Mouse (Mus musculus): ENCODE measurements around the gene Olfr876. TPM values are rescaled to one million over a fixed set of nuclear protein-coding genes. Genes with fewer than 3 reads are reported as not detected.

Olfr876 gene
- total and polyA plus RNA-seq, 3 experiments = 0.11 TPM; not detected in 2

DNA sequence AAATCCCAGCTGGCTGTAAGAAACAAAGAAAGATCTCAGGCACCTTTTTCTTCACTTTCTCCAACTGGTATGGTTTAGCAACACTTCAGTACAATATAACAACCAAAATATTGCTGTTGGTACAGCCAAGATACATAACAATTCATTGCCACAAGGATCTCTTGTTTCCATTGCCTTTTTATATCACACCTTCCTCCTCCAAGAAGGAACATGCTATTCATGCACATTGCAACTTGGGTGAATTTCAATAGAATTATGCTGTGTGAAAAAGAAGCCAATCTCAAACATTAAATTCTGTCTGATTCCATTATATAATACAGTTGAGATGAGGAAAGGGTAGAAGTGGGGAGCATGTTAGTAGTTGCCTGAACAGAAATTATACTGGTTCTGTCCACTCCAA is 27.1 kb downstream of the Olfr876 start:
- no peaks in the 10 kb centered on the region for H3K9me3 ChIP-seq (replicated peaks)
- no peaks in the 10 kb centered on the region for H3K27me3 ChIP-seq (ENCODE audit: insufficient read depth, low read length)
- TF ChIP-seq GATA2 (IDR thresholded peaks at IDR 0.05; ENCODE audit: borderline replicate concordance, low read depth, low read length) = no peak
- TF ChIP-seq GATA1 (IDR thresholded peaks at IDR 0.05; ENCODE audit: borderline replicate concordance, low read length) = no peak
- no peak for TF ChIP-seq TAL1 (conservative IDR thresholded peaks at IDR 0.05; ENCODE audit: low read depth, low read length)
- TF ChIP-seq CTCF (IDR thresholded peaks at IDR 0.05; ENCODE audit: low read depth, low read length) = no peak
- no peak for TF ChIP-seq POLR2AphosphoS5 (IDR thresholded peaks at IDR 0.05; ENCODE audit: insufficient replicate concordance, low read depth, low read length)
- no peaks in the 10 kb centered on the region for H3K36me3 ChIP-seq (replicated peaks)
- no peaks in the 10 kb centered on the region for H3K4me1 ChIP-seq (ENCODE audit: insufficient read depth, low read depth, low read length)
- ATAC-seq (ENCODE audit: extremely low read depth, insufficient number of reproducible peaks, low FRiP score, poor library complexity, severe bottlenecking) (no peak), DNase-seq (ENCODE audit: low spot score) (no peak)
- no peak overlapping the region for H3K4me3 ChIP-seq (ENCODE audit: low read depth, low read length)

DNA sequence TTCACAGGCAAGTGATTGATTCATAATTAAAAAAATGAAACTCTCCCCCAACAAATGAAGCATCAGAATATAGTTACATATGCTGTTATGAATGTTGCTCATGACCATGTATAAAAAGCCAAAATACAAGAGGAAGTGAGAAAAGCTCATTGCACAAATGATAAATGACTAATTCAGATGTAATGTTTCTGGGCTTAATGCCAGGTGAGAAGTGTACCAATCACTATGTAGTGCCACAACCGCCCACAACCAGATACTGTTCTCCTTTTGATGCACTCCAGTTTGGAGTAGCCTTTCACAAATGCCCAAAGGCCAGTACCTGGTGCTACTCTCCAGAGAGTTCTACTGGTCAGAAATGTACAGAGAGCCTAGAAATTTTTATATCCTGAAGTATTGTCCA is 30.5 kb downstream of the Olfr876 start:
- Histone ChIP-seq H3K4me1 (ENCODE audit: insufficient read depth, low read depth, low read length) (no peaks in the 10 kb centered on the region), H3K36me3 (replicated peaks) (no peaks in the 10 kb centered on the region), H3K9me3 (replicated peaks) (no peaks in the 10 kb centered on the region), H3K27me3 (ENCODE audit: insufficient read depth, low read length) (no peaks in the 10 kb centered on the region), H3K4me3 (ENCODE audit: low read depth, low read length) (no peak overlapping the region)
- TF ChIP-seq CTCF (IDR thresholded peaks at IDR 0.05; ENCODE audit: low read depth, low read length) = no peak
- TF ChIP-seq TAL1 (conservative IDR thresholded peaks at IDR 0.05; ENCODE audit: low read depth, low read length) = no peak
- TF ChIP-seq POLR2AphosphoS5 (IDR thresholded peaks at IDR 0.05; ENCODE audit: insufficient replicate concordance, low read depth, low read length) = no peak
- no peak for TF ChIP-seq GATA2 (IDR thresholded peaks at IDR 0.05; ENCODE audit: borderline replicate concordance, low read depth, low read length)
- TF ChIP-seq GATA1 (IDR thresholded peaks at IDR 0.05; ENCODE audit: borderline replicate concordance, low read length) = no peak
- no peak for DNase-seq (ENCODE audit: low spot score)
- ATAC-seq (ENCODE audit: extremely low read depth, insufficient number of reproducible peaks, low FRiP score, poor library complexity, severe bottlenecking) = no peak

DNA sequence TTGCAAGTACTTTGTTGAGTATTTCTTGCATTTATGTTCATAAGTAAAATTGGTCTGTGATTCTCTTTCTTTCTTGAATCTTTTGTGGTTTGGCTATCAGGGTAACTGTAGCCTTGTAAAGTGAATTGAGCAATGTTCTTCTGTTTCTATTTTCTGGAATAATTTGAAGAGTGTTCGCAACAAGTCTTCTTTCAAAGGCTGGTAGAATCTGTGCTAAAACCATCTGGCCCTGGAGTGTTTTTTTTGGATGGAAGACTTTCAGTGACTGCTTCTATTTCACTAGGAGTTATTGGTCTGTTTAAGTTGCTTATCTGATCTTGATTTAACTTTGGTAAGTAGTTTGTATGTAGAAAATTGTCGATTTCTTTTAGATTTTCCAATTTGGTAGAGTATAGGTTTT is 46.4 kb downstream of the Olfr876 start:
- no peak overlapping the region for H3K4me3 ChIP-seq (ENCODE audit: low read depth, low read length)
- TF ChIP-seq TAL1 (conservative IDR thresholded peaks at IDR 0.05; ENCODE audit: low read depth, low read length) (no peak), POLR2AphosphoS5 (IDR thresholded peaks at IDR 0.05; ENCODE audit: insufficient replicate concordance, low read depth, low read length) (no peak), GATA1 (IDR thresholded peaks at IDR 0.05; ENCODE audit: borderline replicate concordance, low read length) (no peak), GATA2 (IDR thresholded peaks at IDR 0.05; ENCODE audit: borderline replicate concordance, low read depth, low read length) (no peak), CTCF (IDR thresholded peaks at IDR 0.05; ENCODE audit: low read depth, low read length) (no peak)
- ATAC-seq (ENCODE audit: extremely low read depth, insufficient number of reproducible peaks, low FRiP score, poor library complexity, severe bottlenecking) (no peak), DNase-seq (ENCODE audit: low spot score) (no peak)
- no peaks in the 10 kb centered on the region for H3K9me3 ChIP-seq (replicated peaks)
- H3K4me1 ChIP-seq (ENCODE audit: insufficient read depth, low read depth, low read length) = no peaks in the 10 kb centered on the region
- no peaks in the 10 kb centered on the region for H3K27me3 ChIP-seq (ENCODE audit: insufficient read depth, low read length)
- H3K36me3 ChIP-seq (replicated peaks) = no peaks in the 10 kb centered on the region

DNA sequence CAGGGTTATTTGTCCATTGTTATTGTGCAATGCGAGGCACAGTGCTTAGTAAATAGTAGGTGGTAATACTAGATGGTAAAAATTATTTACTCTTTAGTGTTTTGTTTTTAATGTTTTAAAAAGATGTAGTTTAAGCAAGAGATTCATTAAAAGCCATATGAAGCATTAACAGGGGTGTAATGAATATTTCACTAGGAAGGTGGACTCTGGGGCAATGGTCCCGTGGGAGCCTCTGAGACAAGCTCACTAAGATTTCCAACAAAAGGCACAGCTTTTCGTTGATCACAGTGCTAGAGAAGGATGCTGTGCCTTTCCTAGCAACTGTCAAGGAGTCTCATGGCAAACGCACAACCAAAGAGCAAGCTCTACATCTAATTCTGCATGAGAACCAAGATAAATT is 51.1 kb downstream of the Olfr876 start, which contains the start of gene Olfr877:
Olfr877 (plus strand) TSS at position 301 of the 400 bp plus-strand sequence.
- TF ChIP-seq TAL1 (conservative IDR thresholded peaks at IDR 0.05; ENCODE audit: low read depth, low read length) = no peak
- no peak for TF ChIP-seq CTCF (IDR thresholded peaks at IDR 0.05; ENCODE audit: low read depth, low read length)
- no peak for TF ChIP-seq GATA1 (IDR thresholded peaks at IDR 0.05; ENCODE audit: borderline replicate concordance, low read length)
- no peak for TF ChIP-seq POLR2AphosphoS5 (IDR thresholded peaks at IDR 0.05; ENCODE audit: insufficient replicate concordance, low read depth, low read length)
- TF ChIP-seq GATA2 (IDR thresholded peaks at IDR 0.05; ENCODE audit: borderline replicate concordance, low read depth, low read length) = no peak
- H3K27me3 ChIP-seq (ENCODE audit: insufficient read depth, low read length) = no peaks in the 10 kb centered on the region
- H3K4me3 ChIP-seq (ENCODE audit: low read depth, low read length) = no peak within 1 kb of the TSS
- H3K9me3 ChIP-seq (replicated peaks) = no peaks in the 10 kb centered on the region
- H3K4me1 ChIP-seq (ENCODE audit: insufficient read depth, low read depth, low read length) = no peaks in the 10 kb centered on the region
- no peaks in the 10 kb centered on the region for H3K36me3 ChIP-seq (replicated peaks)
- ATAC-seq (ENCODE audit: extremely low read depth, insufficient number of reproducible peaks, low FRiP score, poor library complexity, severe bottlenecking) (no peak), DNase-seq (ENCODE audit: low spot score) (no peak)

Other genes with a start within 250 kb of the Olfr876 start
- gene Siae, start 247.3 kb upstream of the Olfr876 start, total RNA-seq (2014; fragmentation: Nextera tagmentation) = 98.8 and 107 TPM in 2 replicates
- gene Siae, start 247.3 kb upstream of the Olfr876 start, total RNA-seq (2017) = 41.7 and 44.5 TPM in 2 replicates
- 1.3 and 1.9 TPM in 2 replicates for gene Siae, start 247.3 kb upstream of the Olfr876 start, polyA plus RNA-seq (2012)
- 12.4 and 21.1 TPM in 2 replicates for gene Spa17, start 189.3 kb upstream of the Olfr876 start, total RNA-seq (2014; fragmentation: Nextera tagmentation)
- 12.1 and 13.0 TPM in 2 replicates for gene Spa17, start 189.3 kb upstream of the Olfr876 start, total RNA-seq (2017)
- 1.7 and 1.8 TPM in 2 replicates for gene Spa17, start 189.3 kb upstream of the Olfr876 start, polyA plus RNA-seq (2012)
- 110 and 123 TPM in 2 replicates for gene Tbrg1, start 145.7 kb upstream of the Olfr876 start, total RNA-seq (2014; fragmentation: Nextera tagmentation)
- 122 and 157 TPM in 2 replicates for gene Tbrg1, start 145.7 kb upstream of the Olfr876 start, total RNA-seq (2017)
- gene Tbrg1, start 145.7 kb upstream of the Olfr876 start, polyA plus RNA-seq (2012) = 71.7 and 82.7 TPM in 2 replicates
- gene Panx3, start 133.8 kb upstream of the Olfr876 start, total RNA-seq (2014; fragmentation: Nextera tagmentation) = not detected in 2 replicates
- 0.06 and 0.16 TPM in 2 replicates for gene Panx3, start 133.8 kb upstream of the Olfr876 start, total RNA-seq (2017)
- not detected in 2 replicates for gene Panx3, start 133.8 kb upstream of the Olfr876 start, polyA plus RNA-seq (2012)
- gene Olfr160, start 86.8 kb upstream of the Olfr876 start, total RNA-seq (2014; fragmentation: Nextera tagmentation) = not detected in 2 replicates
- 0.05 and 0.12 TPM in 2 replicates for gene Olfr160, start 86.8 kb upstream of the Olfr876 start, total RNA-seq (2017)
- gene Olfr160, start 86.8 kb upstream of the Olfr876 start, polyA plus RNA-seq (2012) = not detected in 2 replicates
- gene Olfr874, start 57.9 kb upstream of the Olfr876 start, total RNA-seq (2014; fragmentation: Nextera tagmentation) = not detected in 2 replicates
- gene Olfr874, start 57.9 kb upstream of the Olfr876 start, total RNA-seq (2017) = 0.05 TPM in 1 of 2 replicates, not detected in the other
- not detected in 2 replicates for gene Olfr874, start 57.9 kb upstream of the Olfr876 start, polyA plus RNA-seq (2012)
- gene Olfr875, start 31.2 kb upstream of the Olfr876 start, total RNA-seq (2014; fragmentation: Nextera tagmentation) = not detected in 2 replicates
- gene Olfr875, start 31.2 kb upstream of the Olfr876 start, total RNA-seq (2017) = not detected in 2 replicates
- not detected in 2 replicates for gene Olfr875, start 31.2 kb upstream of the Olfr876 start, polyA plus RNA-seq (2012)
- not detected in 2 replicates for gene Olfr877, start 51.2 kb downstream of the Olfr876 start, total RNA-seq (2014; fragmentation: Nextera tagmentation)
- 0.06 TPM in 1 of 2 replicates, not detected in the other for gene Olfr877, start 51.2 kb downstream of the Olfr876 start, total RNA-seq (2017)
- not detected in 2 replicates for gene Olfr877, start 51.2 kb downstream of the Olfr876 start, polyA plus RNA-seq (2012)
- gene Olfr145, start 93.7 kb downstream of the Olfr876 start, total RNA-seq (2014; fragmentation: Nextera tagmentation) = not detected in 2 replicates
- 0.06 and 0.16 TPM in 2 replicates for gene Olfr145, start 93.7 kb downstream of the Olfr876 start, total RNA-seq (2017)
- not detected in 2 replicates for gene Olfr145, start 93.7 kb downstream of the Olfr876 start, polyA plus RNA-seq (2012)
- gene Olfr878, start 114.8 kb downstream of the Olfr876 start, total RNA-seq (2014; fragmentation: Nextera tagmentation) = not detected in 2 replicates
- gene Olfr878, start 114.8 kb downstream of the Olfr876 start, total RNA-seq (2017) = 0.17 TPM in 1 of 2 replicates, not detected in the other
- not detected in 2 replicates for gene Olfr878, start 114.8 kb downstream of the Olfr876 start, polyA plus RNA-seq (2012)
- gene Olfr881, start 188.8 kb downstream of the Olfr876 start, total RNA-seq (2014; fragmentation: Nextera tagmentation) = not detected in 2 replicates
- 0.16 TPM in 1 of 2 replicates, not detected in the other for gene Olfr881, start 188.8 kb downstream of the Olfr876 start, total RNA-seq (2017)
- not detected in 2 replicates for gene Olfr881, start 188.8 kb downstream of the Olfr876 start, polyA plus RNA-seq (2012)
- not detected in 2 replicates for gene Olfr883, start 222.8 kb downstream of the Olfr876 start, total RNA-seq (2014; fragmentation: Nextera tagmentation)
- gene Olfr883, start 222.8 kb downstream of the Olfr876 start, total RNA-seq (2017) = 0.12 TPM in 1 of 2 replicates, not detected in the other
- not detected in 2 replicates for gene Olfr883, start 222.8 kb downstream of the Olfr876 start, polyA plus RNA-seq (2012)
- not detected in 2 replicates for gene Olfr884, start 243.5 kb downstream of the Olfr876 start, total RNA-seq (2014; fragmentation: Nextera tagmentation)
- gene Olfr884, start 243.5 kb downstream of the Olfr876 start, total RNA-seq (2017) = 0.11 TPM in 1 of 2 replicates, not detected in the other
- gene Olfr884, start 243.5 kb downstream of the Olfr876 start, polyA plus RNA-seq (2012) = not detected in 2 replicates

Data from G1E (cell line).